Mouse (Mus musculus) kidney, postnatal 4 days (tissue): ENCODE measurements at regions not wholly inside any gene's neighbourhood (a gene's known extent, or its start where the extent isn't known, plus 50 kb on each side); places are given as distances from the start of the nearest gene placed in this dataset.
"Not testable (repeated sequence)": the region's sequence is repeated elsewhere in the genome, so short reads cannot be mapped to it uniquely, and the experiment has no call there.

Source experiments
- DNase-seq, 2 experiments: peaks; one replicate each; pipeline ENCODE4 v3.0.0; 2021; ENCODE audit warnings: mixed read lengths in 2 of 2

DNA sequence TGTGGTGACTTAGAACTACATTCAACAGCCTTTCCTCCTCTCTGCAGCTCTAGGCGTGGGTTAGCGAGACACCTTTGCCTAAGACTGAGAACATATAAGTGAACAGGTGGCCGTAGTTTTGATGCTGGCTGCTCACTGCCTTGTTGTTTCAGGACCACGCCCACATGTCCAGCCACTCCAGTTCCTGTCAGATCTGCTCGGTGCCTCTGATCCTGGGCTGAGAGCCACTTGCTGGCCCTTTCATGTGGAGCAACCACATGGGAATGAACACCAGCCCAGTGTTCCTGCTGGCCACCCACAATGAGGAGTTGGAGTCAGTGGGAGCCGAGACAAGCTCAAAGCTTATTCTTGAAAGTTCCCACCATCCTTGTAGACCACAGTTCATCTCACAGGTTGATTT, 180.5 kb upstream of the Arid1b start:
- DNase-seq = no peak

DNA sequence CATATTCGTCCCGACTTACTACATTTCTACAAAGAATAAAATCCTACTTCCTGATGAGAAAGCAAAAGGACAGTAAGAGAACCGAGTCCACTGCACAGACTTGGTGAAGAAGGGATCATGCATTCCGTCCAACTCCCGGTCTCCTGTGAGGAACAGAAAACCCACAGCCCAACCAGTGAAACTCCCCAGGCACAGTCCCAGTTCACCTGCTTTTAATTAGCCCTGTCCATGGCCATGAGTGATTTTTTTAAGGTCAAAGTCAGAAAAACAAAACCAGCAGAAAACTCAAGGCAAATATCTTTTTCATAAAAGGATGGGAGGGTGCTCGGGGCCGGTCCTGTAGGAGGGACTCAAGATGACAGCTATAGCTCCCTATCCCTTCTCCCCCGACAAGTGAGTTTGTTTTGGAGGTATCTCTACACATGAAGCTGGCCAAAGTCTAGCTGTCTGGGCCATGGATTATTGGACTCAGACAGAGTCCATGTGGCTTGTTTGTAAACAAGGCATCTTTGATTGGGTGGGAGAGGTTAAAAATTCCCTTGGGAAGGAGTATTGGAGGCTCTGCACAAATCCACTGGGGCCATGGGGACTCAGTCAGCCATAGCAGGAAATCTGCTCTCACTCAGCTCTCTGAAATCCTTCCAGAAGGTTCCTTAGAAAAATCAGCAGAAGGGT, 168.8 kb upstream of the Arid1b start:
- no peak for DNase-seq

DNA sequence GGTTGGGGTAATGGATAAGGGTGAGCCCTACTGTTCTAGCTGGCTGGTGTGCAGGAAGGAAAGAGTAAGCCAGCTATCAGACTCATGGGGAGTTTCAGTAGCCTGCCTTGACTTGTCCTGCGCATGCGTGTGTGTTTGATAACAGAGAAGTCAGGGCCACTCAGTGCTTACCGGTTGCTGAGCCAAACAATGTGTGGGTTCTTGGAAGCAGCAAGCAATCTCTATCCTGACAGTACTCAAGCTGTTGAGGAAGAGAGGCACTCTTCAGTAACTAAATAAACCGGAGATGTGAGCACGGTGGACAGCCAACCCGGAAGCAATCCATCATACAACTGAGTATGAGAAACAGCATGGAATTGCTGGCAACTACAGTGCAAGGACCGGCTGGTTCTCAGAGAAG, 160.1 kb upstream of the Arid1b start:
- peak; percentile 38 to 57 for DNase-seq

DNA sequence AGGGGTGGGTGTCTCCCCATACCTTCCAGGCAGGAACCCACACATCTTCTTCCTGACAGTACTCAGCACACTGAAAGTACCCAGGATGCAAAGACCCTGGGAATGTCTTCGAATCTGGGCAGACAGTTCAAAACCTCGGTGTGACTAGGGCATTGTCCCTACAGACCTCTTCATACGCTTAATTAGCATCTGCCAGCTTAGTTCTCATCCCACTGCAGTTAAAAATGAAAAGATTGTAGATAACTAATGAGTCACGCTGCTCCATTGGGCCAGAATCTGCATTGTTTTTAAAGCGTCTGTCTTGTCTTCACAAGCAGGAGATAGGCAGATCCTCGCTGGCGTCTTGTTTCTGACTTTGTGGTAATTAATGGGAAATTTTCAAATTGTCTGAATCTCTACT, 159.6 kb upstream of the Arid1b start:
- no peak for DNase-seq

DNA sequence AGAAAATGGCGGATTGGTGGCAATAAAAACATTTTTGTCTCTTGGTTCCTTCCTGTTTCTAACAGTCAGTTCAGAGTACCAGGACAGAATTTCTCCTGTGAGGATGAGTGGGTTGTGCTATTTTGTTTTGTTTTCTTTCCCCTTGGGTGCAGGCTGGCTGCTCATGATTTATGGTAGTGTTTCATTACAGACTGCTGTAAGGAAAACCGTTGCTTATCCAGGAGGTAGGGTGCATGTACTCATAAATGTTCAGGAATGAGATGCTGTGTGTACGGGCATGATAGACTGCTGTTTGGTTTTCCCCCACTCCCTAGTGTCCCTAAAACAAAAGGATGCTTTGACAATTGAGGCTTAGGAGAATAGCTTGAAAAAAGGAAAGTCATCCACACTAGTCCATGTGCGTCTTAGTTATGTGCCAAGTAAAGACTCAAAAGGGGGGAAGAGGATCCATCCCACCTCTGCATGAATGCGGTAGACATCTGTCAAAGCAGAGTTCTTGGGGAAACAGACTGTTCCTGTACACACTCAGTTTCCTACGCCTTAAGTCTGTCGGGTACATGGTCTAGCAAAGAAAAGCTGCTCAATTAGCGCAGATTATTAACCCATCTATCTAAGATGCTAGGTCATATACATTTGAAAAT, 158.9 kb upstream of the Arid1b start:
- DNase-seq = no peak

DNA sequence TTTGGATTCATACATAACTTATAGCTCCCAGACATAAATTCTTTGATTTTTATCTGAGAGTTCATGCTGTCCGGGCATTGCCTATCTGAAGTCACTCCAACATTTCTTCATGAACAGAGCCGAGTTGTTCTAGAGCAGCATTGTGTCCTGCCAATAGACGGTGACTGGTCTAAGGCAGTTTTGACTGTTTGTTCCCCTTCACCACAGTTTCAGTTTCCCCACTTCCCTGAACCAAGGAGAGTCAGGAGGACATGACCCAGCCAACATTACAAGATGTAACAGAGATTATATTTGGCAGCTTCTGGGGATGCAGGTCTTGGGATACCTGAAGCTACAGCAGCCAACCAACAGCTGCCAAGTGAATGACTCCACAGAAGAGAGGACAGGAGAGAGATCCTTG, 154.0 kb upstream of the Arid1b start:
- DNase-seq = no peak

DNA sequence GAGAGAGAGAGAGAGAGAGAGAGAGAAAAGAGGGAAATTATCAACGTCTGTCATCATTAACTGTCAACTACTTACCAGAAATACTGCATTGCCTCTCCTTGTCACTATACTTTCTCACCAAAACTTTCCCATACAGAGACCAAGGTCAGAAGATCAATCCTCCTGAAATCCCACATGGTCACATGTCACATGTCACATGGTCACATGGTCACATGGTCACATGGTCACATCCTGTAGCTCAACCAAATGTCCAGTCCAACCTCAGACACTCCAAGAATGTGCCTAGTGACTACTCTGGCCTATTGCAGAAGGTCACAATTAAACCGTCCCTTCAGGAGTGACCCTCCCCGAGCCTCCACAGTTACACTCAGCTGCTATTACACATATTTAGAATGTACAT, 135.8 kb upstream of the Arid1b start:
- no peak for DNase-seq

DNA sequence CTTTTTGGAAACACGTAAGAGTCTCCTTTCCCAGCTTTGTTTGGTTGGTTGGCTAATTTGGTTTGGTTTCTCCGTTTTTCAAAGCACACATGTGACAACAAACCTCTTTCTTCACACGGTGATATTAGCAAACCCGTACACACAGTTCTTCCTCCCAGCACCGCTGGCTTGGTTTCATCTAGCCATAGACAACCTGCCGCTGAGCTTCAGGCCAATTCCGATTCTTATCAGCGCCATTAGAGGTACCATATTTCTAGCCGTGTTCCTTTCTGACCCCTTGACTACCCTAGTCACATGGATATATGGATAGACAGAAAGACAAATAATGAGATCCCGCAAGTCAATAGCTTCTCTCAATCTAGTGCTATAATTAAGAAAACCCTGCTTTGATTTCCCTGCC, 129.2 kb upstream of the Arid1b start:
- no peak for DNase-seq

DNA sequence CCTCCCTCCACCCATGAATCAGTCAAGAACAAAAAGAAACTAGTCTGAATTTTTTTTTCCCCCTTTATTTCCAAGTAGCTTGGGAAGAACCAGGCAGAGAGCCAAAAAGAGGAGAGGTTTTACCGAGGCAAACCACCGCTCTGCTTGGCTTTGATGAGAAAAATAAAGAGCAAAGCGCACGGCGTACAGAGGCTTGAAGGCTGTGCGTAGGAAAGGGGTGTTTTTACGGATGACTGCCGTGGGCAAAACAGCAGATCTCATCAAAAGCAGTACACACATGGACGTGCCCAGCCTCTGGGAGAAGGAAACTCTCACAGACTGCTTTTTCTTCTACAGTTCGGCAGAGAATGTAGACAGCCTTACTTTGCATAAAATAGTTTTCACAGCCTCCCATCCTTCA, 128.5 kb upstream of the Arid1b start:
- DNase-seq = peak; percentile 23 to 35

DNA sequence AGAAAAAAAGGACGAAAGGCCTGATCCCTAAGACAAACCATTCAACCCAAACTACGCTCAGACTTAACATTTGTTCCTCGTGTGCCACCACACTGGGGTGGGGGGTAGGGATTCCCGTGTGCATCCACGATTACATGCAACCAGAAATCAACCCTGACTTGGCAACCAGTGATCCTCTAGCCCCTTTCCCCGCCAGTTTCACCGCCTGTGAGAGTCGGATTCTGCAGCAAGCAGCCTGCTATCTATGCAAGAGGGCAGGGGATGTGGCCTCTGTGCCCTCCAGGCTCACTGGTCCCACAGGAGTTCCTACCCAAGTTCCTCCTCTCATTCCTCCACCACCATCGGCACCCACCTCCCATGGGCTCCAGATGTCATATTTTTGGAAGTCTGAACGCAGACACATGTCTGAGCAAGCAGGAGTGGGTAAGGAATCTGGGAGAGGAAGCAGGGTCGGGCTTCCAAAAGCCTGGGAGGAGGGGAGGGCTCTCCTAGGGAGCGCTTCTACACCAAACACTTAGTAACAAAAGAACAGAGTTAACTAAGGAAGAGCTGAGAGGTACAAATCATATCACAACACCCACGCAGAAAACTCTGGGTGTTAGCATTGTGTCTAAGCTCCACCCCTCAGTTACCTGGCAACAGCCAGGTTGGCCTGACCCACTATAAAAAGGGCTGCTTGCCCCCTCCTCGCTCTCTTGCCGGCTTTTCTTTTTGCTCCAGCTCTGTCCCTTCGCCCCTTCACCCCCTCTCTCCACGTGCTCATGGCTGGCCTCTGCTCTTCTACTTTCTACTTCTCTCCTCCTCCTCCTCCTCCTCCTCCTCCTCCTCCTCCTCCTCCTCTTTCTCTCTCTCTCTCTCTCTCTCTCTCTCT, 127.9 kb upstream of the Arid1b start:
- DNase-seq = peak; percentile 16 to 31

DNA sequence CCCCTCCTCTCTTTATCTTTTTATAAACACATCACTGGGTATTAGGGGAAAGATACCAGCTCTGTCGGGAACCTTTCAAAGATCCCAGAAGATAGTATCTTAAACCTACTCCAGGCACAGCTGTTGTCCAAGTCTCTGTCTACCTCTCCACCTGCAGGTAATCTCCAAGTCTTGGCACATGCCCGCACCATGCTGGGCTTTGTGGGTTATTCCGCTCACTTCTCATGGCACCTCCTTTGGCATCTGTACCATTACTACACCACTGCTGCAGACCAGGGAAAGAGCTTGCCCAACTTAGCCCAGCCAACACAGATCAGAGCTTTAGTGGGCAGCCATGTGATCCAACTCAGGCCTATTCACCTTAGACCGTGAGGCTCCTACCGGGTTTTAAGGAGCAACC, 127.0 kb upstream of the Arid1b start:
- DNase-seq = no peak

DNA sequence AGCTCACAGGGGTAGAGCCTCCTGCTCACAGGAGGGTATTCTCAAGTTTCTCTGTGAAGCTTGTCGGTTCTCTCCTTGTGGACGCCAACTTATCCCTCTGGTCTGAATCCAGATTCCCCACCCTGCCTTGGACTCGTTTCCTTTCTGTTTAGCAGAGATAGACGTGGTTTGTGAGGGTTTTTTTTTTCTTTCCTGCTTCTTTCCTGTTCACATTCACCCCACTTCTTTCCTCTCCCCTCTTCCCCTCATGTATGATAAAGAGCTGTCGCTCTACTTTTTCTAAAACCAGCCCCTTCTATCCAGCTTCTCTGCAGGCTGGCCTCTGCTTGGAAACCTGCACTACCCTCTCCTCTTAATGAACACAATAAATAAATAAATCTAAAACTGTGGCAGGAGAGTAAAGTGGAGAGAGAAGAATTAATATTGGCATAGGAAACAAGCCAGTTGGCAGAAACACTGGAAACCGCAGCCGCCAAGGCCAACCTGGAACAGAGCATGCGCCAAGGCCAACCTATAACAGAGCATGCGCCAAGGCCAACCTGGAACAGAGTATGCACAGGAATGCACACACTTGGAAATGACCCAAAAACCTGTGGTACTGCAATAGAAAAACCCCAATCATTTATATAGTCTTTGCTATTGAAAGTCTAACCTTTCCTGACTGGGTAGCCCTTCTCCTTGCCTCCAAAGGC, 126.2 kb upstream of the Arid1b start:
- DNase-seq = peak; percentile 18 to 34

DNA sequence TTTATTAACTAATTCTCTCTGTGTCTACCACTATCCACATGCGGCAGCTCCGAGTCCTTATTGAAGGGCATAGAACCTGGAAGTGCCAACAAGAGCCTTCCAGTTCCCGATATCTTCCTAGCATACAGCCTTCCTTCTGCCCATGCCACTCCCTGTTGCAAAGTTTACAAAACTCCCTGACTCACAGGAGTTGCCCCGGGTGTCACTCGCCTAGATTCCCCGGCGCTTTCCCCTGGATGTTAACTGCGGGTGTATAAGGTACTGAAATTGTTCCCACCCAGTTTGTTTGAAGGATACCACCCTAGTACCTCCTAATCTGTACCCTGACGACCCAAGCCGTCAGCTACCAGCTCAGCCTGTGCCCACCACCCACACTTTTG, 125.7 kb upstream of the Arid1b start:
- DNase-seq = no peak

DNA sequence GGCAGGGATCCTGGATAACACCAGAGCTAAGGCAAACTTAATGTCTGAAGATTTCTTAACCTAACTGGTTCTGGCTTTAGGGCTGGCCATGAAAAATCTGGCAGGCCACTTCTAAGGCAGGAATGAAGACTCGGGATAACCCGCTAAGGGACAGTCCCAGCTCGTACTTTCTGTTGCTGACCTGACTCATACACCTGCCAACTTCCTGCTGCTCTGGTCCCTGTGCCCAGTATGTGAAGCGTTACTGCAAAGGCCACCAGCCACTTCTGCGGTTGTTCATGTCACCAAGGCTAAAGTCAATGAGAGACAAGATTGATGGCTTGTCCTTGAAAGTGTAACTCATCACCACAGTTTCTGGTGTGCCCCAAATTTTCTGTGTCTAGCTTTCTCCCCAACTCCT, 125.3 kb upstream of the Arid1b start:
- no peak for DNase-seq

DNA sequence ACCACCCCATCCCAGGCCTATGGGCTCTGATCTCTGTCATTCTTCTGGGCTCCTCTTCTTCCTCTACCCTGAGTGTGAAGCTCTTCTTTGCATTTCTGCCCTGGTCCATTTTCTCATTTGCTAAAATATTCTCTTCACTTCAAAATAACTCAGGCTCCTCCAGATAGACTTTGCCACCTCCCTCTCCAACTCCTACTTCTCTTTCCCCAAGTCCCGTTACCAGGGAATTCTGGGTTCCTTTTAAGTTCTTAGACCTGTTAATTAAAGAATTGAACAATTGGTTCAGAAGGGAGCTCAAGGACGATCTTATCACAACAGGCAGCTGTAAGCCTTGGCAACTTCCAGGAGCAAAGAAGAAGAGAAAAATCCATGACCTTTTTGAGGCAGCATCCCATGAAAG, 122.9 kb upstream of the Arid1b start:
- no peak for DNase-seq

DNA sequence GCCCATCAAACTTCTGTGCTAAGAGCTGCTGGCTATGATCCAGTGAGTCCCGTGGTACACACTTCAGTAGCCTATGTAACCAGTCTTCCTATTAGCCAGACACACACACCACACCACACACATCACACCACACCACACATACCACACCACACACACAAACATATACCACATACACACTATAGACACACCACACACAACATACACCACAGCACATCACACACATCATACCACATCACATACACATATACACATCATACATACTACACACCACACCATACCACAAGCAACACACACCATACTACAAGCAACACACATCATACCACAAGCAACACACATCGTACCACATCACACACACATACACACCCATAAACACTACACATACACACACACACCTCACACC, 119.7 kb upstream of the Arid1b start:
- DNase-seq = no peak

DNA sequence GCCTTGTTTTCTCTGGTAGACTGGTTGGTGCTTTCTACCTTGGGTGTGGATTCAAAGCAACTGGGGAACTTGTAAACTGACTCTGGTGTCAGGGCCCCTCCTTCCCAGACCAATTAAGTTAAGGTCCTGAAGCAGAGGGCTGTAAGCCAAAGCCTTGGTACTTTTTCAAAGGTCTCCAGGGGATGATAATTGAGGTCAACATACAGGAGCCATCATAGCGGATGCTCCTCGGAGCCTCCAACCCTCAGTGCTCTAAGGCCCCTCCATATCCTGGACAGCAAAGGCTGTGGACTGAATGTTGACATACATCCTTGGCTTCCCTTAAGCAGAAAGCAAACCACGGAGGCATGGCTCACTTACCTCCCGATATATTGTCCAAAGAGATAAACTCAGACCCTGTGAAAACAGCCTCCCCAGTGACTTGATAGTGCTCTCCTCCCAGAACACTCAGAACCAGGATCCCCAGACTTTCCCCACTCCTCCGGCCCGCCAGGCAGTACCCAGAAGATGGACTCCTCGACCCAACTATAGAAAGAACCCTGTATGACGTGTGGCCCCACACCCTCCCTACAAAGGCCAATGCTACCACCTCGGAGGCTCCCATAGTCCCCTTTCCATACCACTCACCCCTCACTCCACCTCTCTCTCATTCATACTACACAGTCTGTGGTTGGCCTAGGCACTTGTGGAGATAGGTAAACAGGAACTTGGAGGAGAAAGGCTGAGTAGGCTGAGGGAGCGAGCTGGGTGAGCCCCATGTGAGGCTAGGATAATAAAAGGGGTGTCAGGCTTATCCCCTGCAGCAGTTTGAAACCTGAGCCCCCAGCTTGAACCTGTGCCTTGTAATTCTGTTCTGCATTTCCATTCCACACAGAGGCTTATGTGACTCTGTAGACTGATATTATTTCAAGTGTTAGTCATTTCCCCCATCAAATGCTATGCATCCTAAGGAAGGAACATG, 118.8 kb upstream of the Arid1b start:
- no peak for DNase-seq

DNA sequence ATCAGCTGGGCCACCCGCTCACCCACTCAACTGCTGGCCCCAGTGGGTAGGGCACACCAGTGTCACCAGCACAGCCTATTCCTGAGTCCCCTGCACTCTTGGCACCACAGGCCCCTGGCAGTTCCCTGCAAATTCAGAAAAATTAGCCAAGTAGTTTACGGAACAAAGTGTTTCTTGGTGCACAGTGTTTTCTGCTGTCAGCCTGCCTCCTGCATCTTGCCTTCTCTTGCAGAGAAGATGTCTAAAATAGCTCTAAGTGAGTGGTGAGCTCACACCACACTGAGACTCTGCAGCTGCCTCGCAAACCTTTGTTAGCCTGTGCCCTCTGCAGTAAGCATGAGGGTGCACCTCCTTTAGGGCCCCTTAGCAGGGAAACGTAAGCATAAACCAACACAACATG, 117.7 kb upstream of the Arid1b start:
- DNase-seq = no peak

DNA sequence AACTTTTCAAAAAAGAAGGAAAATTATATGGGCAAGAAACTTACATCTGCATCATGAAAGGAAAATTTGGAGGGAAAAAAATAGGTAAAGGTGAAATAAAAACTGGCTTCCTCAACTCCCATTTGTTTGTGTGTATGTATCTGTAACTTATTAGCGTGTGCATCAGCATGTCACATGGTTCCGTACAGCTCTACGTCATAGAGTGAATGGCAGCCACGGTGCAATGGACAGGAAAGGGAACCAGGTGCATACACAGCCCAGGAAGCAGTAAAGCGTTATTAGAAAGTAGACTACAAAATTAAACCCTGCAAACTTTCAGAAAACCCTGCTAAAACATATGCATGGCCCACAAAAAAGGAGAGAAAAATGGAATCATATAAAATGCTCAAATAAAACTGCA, 112.7 kb upstream of the Arid1b start:
- DNase-seq = no peak

DNA sequence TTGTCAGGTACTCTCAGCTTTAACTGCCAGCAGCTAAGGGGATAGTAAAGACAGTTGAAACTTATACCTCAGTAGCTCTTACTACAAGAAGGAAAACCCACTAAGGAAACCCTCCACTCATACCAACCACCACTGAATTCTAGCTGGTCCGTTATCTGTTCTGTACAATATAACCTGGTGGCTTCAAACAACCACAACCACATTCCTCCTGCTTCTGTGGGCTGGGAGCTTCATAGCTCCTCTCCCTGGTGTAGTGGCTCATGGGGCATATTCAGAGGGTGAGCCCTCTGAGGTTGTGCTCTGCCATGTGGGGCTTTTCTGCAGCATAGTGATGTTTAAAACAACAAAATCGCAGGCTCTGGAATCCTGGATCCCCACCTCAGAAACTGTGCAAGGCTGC, 110.0 kb upstream of the Arid1b start:
- DNase-seq = no peak

DNA sequence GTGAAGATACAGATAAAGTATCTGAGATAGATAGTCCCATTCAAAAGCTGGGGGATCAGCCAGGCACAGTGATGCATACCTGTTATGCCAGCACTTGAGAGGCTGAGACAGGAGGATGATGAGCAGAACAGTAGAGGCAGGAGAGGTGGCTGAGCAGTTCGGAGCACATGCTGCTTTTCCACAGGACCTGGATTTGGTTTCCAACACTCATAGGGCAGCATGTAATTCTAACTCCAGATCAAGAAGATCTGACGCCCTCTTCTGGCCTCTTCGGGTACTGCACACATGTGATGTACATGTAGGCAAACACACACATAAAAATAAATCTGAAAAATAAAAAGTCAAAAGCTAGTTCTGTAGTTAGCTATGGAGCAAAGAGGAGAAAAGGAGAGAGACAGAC, 109.4 kb upstream of the Arid1b start:
- DNase-seq = peak; percentile 28 to 34

DNA sequence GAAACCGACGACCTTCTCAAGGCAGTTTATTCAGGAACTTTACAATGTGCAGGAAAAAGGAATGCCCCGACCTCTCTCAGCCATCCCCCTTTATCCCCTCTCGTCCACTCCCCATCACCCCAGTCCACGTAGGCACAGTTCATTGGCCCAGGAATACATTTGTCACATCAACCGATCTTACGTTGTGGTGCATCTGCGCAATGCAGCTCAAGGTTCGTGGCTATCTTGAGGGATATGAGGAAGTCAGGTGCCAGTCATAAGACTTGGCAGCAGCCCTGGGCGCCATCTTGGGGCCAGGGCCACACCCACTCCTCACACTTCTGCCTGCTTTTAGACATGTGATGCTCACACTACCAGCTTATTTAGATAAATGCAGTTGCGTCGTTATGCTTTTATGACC, 106.8 kb upstream of the Arid1b start:
- DNase-seq = not testable (repeated sequence)
